Mouse (Mus musculus): ENCODE measurements around the gene Wnt3.

Wnt3 gene

GRCm38 (mm10) chr11:103772505-103773386 is 1.2 kb upstream of the Wnt3 start:
- no peak for DNase-seq

- DNase-seq, result no peak
These were observed 229 bp downstream of the Wnt3 start for GRCm38 (mm10) chr11:103774228-103774530.

GRCm38 (mm10) chr11:103780152-103780551 is 6.2 kb downstream of the Wnt3 start:
- DNase-seq, result no peak

GRCm38 (mm10) chr11:103789951-103790350 is 16.0 kb downstream of the Wnt3 start:
- peak; percentile 51 to 64 for DNase-seq

GRCm38 (mm10) chr11:103801128-103801527 is 27.2 kb downstream of the Wnt3 start:
- peak; percentile 48 to 53 for DNase-seq

GRCm38 (mm10) chr11:103804126-103804525 is 30.2 kb downstream of the Wnt3 start:
- peak; percentile 63 to 68 for DNase-seq

- DNase-seq, result no peak
These were observed 30.9 kb downstream of the Wnt3 start for GRCm38 (mm10) chr11:103804804-103805203.

- DNase-seq, result peak; percentile 82 to 85
These were observed 34.0 kb downstream of the Wnt3 start for GRCm38 (mm10) chr11:103807966-103808365.

- DNase-seq, result peak; percentile 65 to 67
These were observed 35.0 kb downstream of the Wnt3 start for GRCm38 (mm10) chr11:103808771-103809610.

GRCm38 (mm10) chr11:103809611-103810598 is 36.0 kb downstream of the Wnt3 start:
- DNase-seq, result peak; percentile 46 to 53

- DNase-seq, result peak in 1 of 2 experiments; percentile 42
These were observed 36.7 kb downstream of the Wnt3 start for GRCm38 (mm10) chr11:103810631-103811030.

- DNase-seq, result no peak
These were observed 37.3 kb downstream of the Wnt3 start for GRCm38 (mm10) chr11:103811246-103811645.

- no peak for DNase-seq
These were observed 40.9 kb downstream of the Wnt3 start for GRCm38 (mm10) chr11:103814808-103815207.

GRCm38 (mm10) chr11:103815986-103816385 is 42.0 kb downstream of the Wnt3 start:
- peak; percentile 78 to 80 for DNase-seq

- no peak for DNase-seq
These were observed 42.8 kb downstream of the Wnt3 start for GRCm38 (mm10) chr11:103816719-103817118.

GRCm38 (mm10) chr11:103827201-103827600 is 53.3 kb downstream of the Wnt3 start:
- DNase-seq, result no peak

GRCm38 (mm10) chr11:103828866-103829265 is 54.9 kb downstream of the Wnt3 start:
- no peak for DNase-seq

GRCm38 (mm10) chr11:103829956-103830355 is 56.0 kb downstream of the Wnt3 start:
- no peak for DNase-seq

- no peak for DNase-seq
These were observed 56.5 kb downstream of the Wnt3 start for GRCm38 (mm10) chr11:103830476-103830875.

- no peak for DNase-seq
These were observed 57.8 kb downstream of the Wnt3 start for GRCm38 (mm10) chr11:103831766-103832165.

- DNase-seq, result no peak
These were observed 58.4 kb downstream of the Wnt3 start for GRCm38 (mm10) chr11:103832331-103832730.

GRCm38 (mm10) chr11:103838955-103839354 is 65.0 kb downstream of the Wnt3 start:
- DNase-seq, result no peak
